ENCODE assay signal across 15 mouse cellular contexts in genomic region chr15:27497300-27497997, GRCm38 (mm10). TPM values are rescaled to one million over a fixed set of nuclear protein-coding genes. Genes with fewer than 3 reads are reported as not detected.
A peak's percentile ranks its signal among the peaks of the same experiment; 100 is the strongest.
DNase-seq lines count a peak whose midpoint lies in the region; ATAC-seq and TF ChIP-seq lines count a peak whose summit lies in the region.
"Had no signal": no experiment of that assay in that cellular context is flagged by ENCODE, and none has a peak within 500 bp of the region (broad histone marks: within the 10 kb centered on the region; RNA-seq: fewer than 3 reads in every experiment).

No protein-coding gene starts in this region.

- peaks cover 23 to 40% of the 10 kb centered on the region in 2 experiments for H3K4me1 ChIP-seq in heart, embryonic 14.5 days (ENCODE audit: control insufficient read depth in 2 of 2, insufficient read depth in 2 of 2, low read length in 2 of 2)
- H3K4me1 ChIP-seq in stomach, embryonic 15.5 days: peaks cover 12% of the 10 kb centered on the region; the same call in 1 of the 2 replicates
- no peaks in the 10 kb centered on the region for H3K4me1 ChIP-seq in stomach, postnatal 0 days (replicated peaks; ENCODE audit: control insufficient read depth, insufficient read depth)
- H3K4me1 ChIP-seq in liver, embryonic 13.5 days (replicated peaks): peaks cover 99% of the 10 kb centered on the region
- H3K4me1 ChIP-seq: embryonic facial prominence, embryonic 12.5 days had no signal

- H3K27me3 ChIP-seq in heart, embryonic 14.5 days (ENCODE audit: control insufficient read depth, insufficient read depth, low read length): no peaks in the 10 kb centered on the region
- no peaks in the 10 kb centered on the region for H3K27me3 ChIP-seq in stomach, embryonic 15.5 days (replicated peaks)
- H3K27me3 ChIP-seq in stomach, postnatal 0 days (ENCODE audit: control insufficient read depth, insufficient read depth, low read length): no peaks in the 10 kb centered on the region
- H3K27me3 ChIP-seq in liver, embryonic 13.5 days: no peaks in the 10 kb centered on the region
- H3K27me3 ChIP-seq: embryonic facial prominence, embryonic 12.5 days; lung, embryonic 15.5 days; Patski had no signal

- H3K27ac ChIP-seq in heart, embryonic 14.5 days (replicated peaks in 1 of 2; ENCODE audit: control insufficient read depth in 1 of 2, insufficient read depth in 1 of 2, low read depth in 2 of 2, low read length in 2 of 2): no peak overlapping the region
- no peak overlapping the region for H3K27ac ChIP-seq in stomach, embryonic 15.5 days
- no peak overlapping the region for H3K27ac ChIP-seq in stomach, postnatal 0 days (replicated peaks)
- H3K27ac ChIP-seq in liver, embryonic 13.5 days: peak overlapping the region; percentile 99
- H3K27ac ChIP-seq: embryonic facial prominence, embryonic 12.5 days; lung, embryonic 15.5 days had no signal

- WGBS in heart, embryonic 14.5 days: 73% methylated on average over 7 of the region's 7 CpGs
- WGBS in stomach, embryonic 15.5 days: 61% methylated on average over 7 of the region's 7 CpGs
- WGBS in stomach, postnatal 0 days: 66% methylated on average over 7 of the region's 7 CpGs
- WGBS in liver, embryonic 13.5 days (ENCODE audit: insufficient replicate concordance): 17% methylated on average over 7 of the region's 7 CpGs

- 0 out of 2 replicates have a peak overlapping the region, but pooled peaks have one; percentile 7 for H3K4me2 ChIP-seq in heart, embryonic 14.5 days (ENCODE audit: low read length)
- no peak overlapping the region for H3K4me2 ChIP-seq in stomach, embryonic 15.5 days
- no peak overlapping the region for H3K4me2 ChIP-seq in stomach, postnatal 0 days (replicated peaks; ENCODE audit: low read depth)
- H3K4me2 ChIP-seq in liver, embryonic 13.5 days: peak overlapping the region; percentile 66
- H3K4me2 ChIP-seq: embryonic facial prominence, embryonic 12.5 days; lung, embryonic 15.5 days had no signal

- H3K4me3 ChIP-seq in heart, embryonic 14.5 days (ENCODE audit: control insufficient read depth in 1 of 2, insufficient read depth in 1 of 2, low read depth in 1 of 2, low read length in 2 of 2): no peak overlapping the region
- H3K4me3 ChIP-seq in stomach, embryonic 15.5 days (replicated peaks): no peak overlapping the region
- H3K4me3 ChIP-seq in stomach, postnatal 0 days (ENCODE audit: low read depth, low read length): no peak overlapping the region
- H3K4me3 ChIP-seq in liver, embryonic 13.5 days (replicated peaks): peak overlapping the region; percentile 27
- H3K4me3 ChIP-seq: embryonic facial prominence, embryonic 12.5 days; lung, embryonic 15.5 days had no signal

- TF ChIP-seq EP300 in stomach, postnatal 0 days (optimal IDR thresholded peaks at IDR 0.05): no peak

- ATAC-seq in heart, embryonic 14.5 days (ENCODE audit: insufficient number of reproducible peaks, insufficient read depth, low FRiP score, low read depth): no peak
- ATAC-seq in stomach, embryonic 15.5 days (ENCODE audit: insufficient read depth, low FRiP score, low read depth): peak; percentile 41; the same call in 1 of the 2 replicates
- no peak for ATAC-seq in stomach, postnatal 0 days (ENCODE audit: low FRiP score, low TSS enrichment)
- ATAC-seq in liver, embryonic 13.5 days (ENCODE audit: low read depth): peak; percentile 56
- ATAC-seq: Patski had no signal

- no peak for TF ChIP-seq CTCF in stomach, postnatal 0 days (IDR thresholded peaks at IDR 0.05; ENCODE audit: low read depth)

- no peaks in the 10 kb centered on the region for H3K9me3 ChIP-seq in heart, embryonic 14.5 days (ENCODE audit: control insufficient read depth, low read length)
- no peaks in the 10 kb centered on the region for H3K9me3 ChIP-seq in stomach, embryonic 15.5 days
- H3K9me3 ChIP-seq in stomach, postnatal 0 days (ENCODE audit: control insufficient read depth, low read length): no peaks in the 10 kb centered on the region
- H3K9me3 ChIP-seq in liver, embryonic 13.5 days (replicated peaks): no peaks in the 10 kb centered on the region
- H3K9me3 ChIP-seq: embryonic facial prominence, embryonic 12.5 days; lung, embryonic 15.5 days had no signal

- H3K9ac ChIP-seq in heart, embryonic 14.5 days (ENCODE audit: low read length): no peak overlapping the region
- H3K9ac ChIP-seq in stomach, embryonic 15.5 days: no peak overlapping the region
- no peak overlapping the region for H3K9ac ChIP-seq in stomach, postnatal 0 days (ENCODE audit: low read length)
- peak overlapping the region; percentile 71 for H3K9ac ChIP-seq in liver, embryonic 13.5 days
- H3K9ac ChIP-seq: embryonic facial prominence, embryonic 12.5 days; lung, embryonic 15.5 days had no signal

- no peaks in the 10 kb centered on the region for H3K36me3 ChIP-seq in heart, embryonic 14.5 days (ENCODE audit: control insufficient read depth, insufficient read depth, low read length)
- H3K36me3 ChIP-seq in stomach, embryonic 15.5 days: no peaks in the 10 kb centered on the region
- H3K36me3 ChIP-seq in stomach, postnatal 0 days (ENCODE audit: control insufficient read depth, insufficient read depth, low read length): no peaks in the 10 kb centered on the region
- no peaks in the 10 kb centered on the region for H3K36me3 ChIP-seq in liver, embryonic 13.5 days
- H3K36me3 ChIP-seq: embryonic facial prominence, embryonic 12.5 days; lung, embryonic 15.5 days had no signal

- DNase-seq in heart, adult 9 months (ENCODE audit: low spot score in 2 of 2): no peak
- DNase-seq in stomach, postnatal 0 days (ENCODE audit: low spot score): no peak
- no peak for DNase-seq in liver, embryonic 13.5 days
- DNase-seq in yolk sac, embryonic 10.5 days (ENCODE audit: low spot score): peak; percentile 32
- DNase-seq in lung, postnatal 14 days: no peak
- DNase-seq in thymus, postnatal 25 days: no peak
- DNase-seq: cerebellum, adult 11 months; heart, adult 18-20 months; kidney, postnatal 36 days; right cerebral cortex, postnatal 4 days had no signal

RNA-seq across cellular contexts. Expression of gene Ank, which starts 31.0 kb away (rescaled TPM):
- 13.6 and 15.9 TPM in 2 replicates for polyA plus RNA-seq in heart, embryonic 14.5 days (2014; fragmentation: Nextera tagmentation; extraction: Ambion mirVana)
- 15.3 and 18.5 TPM in 2 replicates for polyA plus RNA-seq in stomach, embryonic 15.5 days (2015; fragmentation: Nextera tagmentation; extraction: Ambion mirVana)
- 16.2 and 20.3 TPM in 2 replicates for polyA plus RNA-seq in stomach, postnatal 0 days (2015; fragmentation: Nextera tagmentation; extraction: Ambion mirVana)
- 11.1 and 11.8 TPM in 2 replicates for polyA plus RNA-seq in liver, embryonic 13.5 days (2015; fragmentation: Nextera tagmentation; extraction: Ambion mirVana)

Comparison
In these comparisons a context has a peak if more than half of its experiments do, and no peak if none do; other contexts are left out.
1. ATAC-seq: peak in stomach, embryonic 15.5 days (single experiment) and liver, embryonic 13.5 days (single experiment); none in heart, embryonic 14.5 days (single experiment) and stomach, postnatal 0 days (single experiment).
2. H3K4me2 ChIP-seq: peak in heart, embryonic 14.5 days (single experiment) and liver, embryonic 13.5 days (single experiment); none in stomach, embryonic 15.5 days (single experiment) and stomach, postnatal 0 days (single experiment).